Mouse (Mus musculus): ENCODE results near the gene Il17d. TPM values are rescaled to one million over a fixed set of nuclear protein-coding genes. Genes with fewer than 3 reads are reported as not detected.

The Il17d gene
- not detected for polyA plus RNA-seq (2017; shearing (Covaris generic))

- no peak for ATAC-seq
These were observed at the start of gene Il17d for GRCm38 (mm10) chr14:57524671-57525387. TSS of gene Il17d (plus strand) at chr14:57524777.

GRCm38 (mm10) chr14:57475057-57475456, 49.5 kb upstream of the Il17d start:
- ATAC-seq, result no peak

GRCm38 (mm10) chr14:57482262-57482661, 42.3 kb upstream of the Il17d start:
- ATAC-seq, result no peak

- no peak for ATAC-seq
These were observed 40.4 kb upstream of the Il17d start for GRCm38 (mm10) chr14:57484183-57484582.

- ATAC-seq, result no peak
These were observed 34.9 kb upstream of the Il17d start for GRCm38 (mm10) chr14:57489696-57490095.

- ATAC-seq, result no peak
These were observed 30.7 kb upstream of the Il17d start for GRCm38 (mm10) chr14:57493840-57494239.

- ATAC-seq, result no peak
These were observed 20.8 kb upstream of the Il17d start for GRCm38 (mm10) chr14:57503729-57504128.

- no peak for ATAC-seq
These were observed 15.0 kb upstream of the Il17d start for GRCm38 (mm10) chr14:57509554-57509953.

GRCm38 (mm10) chr14:57515156-57515762, 9.3 kb upstream of the Il17d start:
- ATAC-seq, result no peak

GRCm38 (mm10) chr14:57517001-57517400, 7.6 kb upstream of the Il17d start:
- no peak for ATAC-seq

GRCm38 (mm10) chr14:57523762-57524161, 815 bp upstream of the Il17d start:
- ATAC-seq, result no peak

- ATAC-seq, result peak; percentile 53
These were observed 942 bp downstream of the Il17d start for GRCm38 (mm10) chr14:57525388-57526049.

- ATAC-seq, result no peak
These were observed 1.6 kb downstream of the Il17d start for GRCm38 (mm10) chr14:57526050-57526623.

- ATAC-seq, result no peak
These were observed 2.5 kb downstream of the Il17d start for GRCm38 (mm10) chr14:57527122-57527521.

- no peak for ATAC-seq
These were observed 3.0 kb downstream of the Il17d start for GRCm38 (mm10) chr14:57527598-57527997.

- ATAC-seq, result no peak
These were observed 4.7 kb downstream of the Il17d start for GRCm38 (mm10) chr14:57529086-57529785.

- ATAC-seq, result no peak
These were observed 5.4 kb downstream of the Il17d start for GRCm38 (mm10) chr14:57529786-57530515.

GRCm38 (mm10) chr14:57532577-57532976, 8.0 kb downstream of the Il17d start:
- ATAC-seq, result no peak

- ATAC-seq, result peak; percentile 49
These were observed 8.6 kb downstream of the Il17d start for GRCm38 (mm10) chr14:57533214-57533613.

GRCm38 (mm10) chr14:57533841-57534240, 9.3 kb downstream of the Il17d start:
- ATAC-seq, result no peak

- ATAC-seq, result no peak
These were observed 9.8 kb downstream of the Il17d start for GRCm38 (mm10) chr14:57534346-57534745.

- no peak for ATAC-seq
These were observed 10.4 kb downstream of the Il17d start for GRCm38 (mm10) chr14:57534961-57535360.
